Mouse (Mus musculus): ENCODE measurements around the gene Ttc7.

GRCm38 (mm10) chr17:87293125-87293524 lies 10.4 kb downstream of the Ttc7 start:
- TF ChIP-seq MAFK (IDR thresholded peaks at IDR 0.05; ENCODE audit: insufficient read depth, low read depth, low read length): no peak
- TF ChIP-seq CHD2 (IDR thresholded peaks at IDR 0.05; ENCODE audit: low read depth, low read length): no peak
- no peak for TF ChIP-seq ZC3H11A (IDR thresholded peaks at IDR 0.05; ENCODE audit: borderline replicate concordance, low read depth, low read length)
- no peak for TF ChIP-seq HCFC1 (IDR thresholded peaks at IDR 0.05; ENCODE audit: borderline replicate concordance, insufficient read depth, low read length)
